Mouse (Mus musculus) hindbrain, embryonic 15.5 days (tissue): ENCODE results near the gene Mc3r. TPM values are rescaled to one million over a fixed set of nuclear protein-coding genes. Genes with fewer than 3 reads are reported as not detected.

Experiments used
- ATAC-seq: fragments of 200-750 bp; cut with Nextera tagmentation; 2 replicates; pipeline ENCODE4 v1.8.0; 2017; ENCODE audit warnings: low read depth, moderate number of reproducible peaks, moderate TSS enrichment; ENCODE audit not compliant: low FRiP score
- H3K27ac ChIP-seq: fragments of 300-500 bp; sonication (generic); replicated peaks from 2 replicates; pipeline ENCODE4 v1.5.1; 2015; ENCODE audit warnings: mild to moderate bottlenecking, inconsistent platforms
- H3K27me3 ChIP-seq: fragments of 300-500 bp; sonication (generic); 2 replicates; pipeline ENCODE4 v1.6.1; 2015; ENCODE audit warnings: control low read depth, inconsistent platforms
- H3K36me3 ChIP-seq: fragments of 300-500 bp; sonication (generic); 2 replicates; pipeline ENCODE4 v1.6.1; 2015; ENCODE audit warnings: control low read depth, inconsistent platforms
- H3K4me1 ChIP-seq: fragments of 300-500 bp; sonication (generic); replicated peaks from 2 replicates; pipeline ENCODE4 v1.6.1; 2015; ENCODE audit warnings: control low read depth, inconsistent platforms
- H3K4me2 ChIP-seq: fragments of 300-500 bp; sonication (generic); 2 replicates; pipeline ENCODE4 v1.6.1; 2015; ENCODE audit warnings: moderate library complexity, mild to moderate bottlenecking, inconsistent platforms
- H3K4me3 ChIP-seq: fragments of 300-500 bp; sonication (generic); 2 replicates; pipeline ENCODE4 v1.5.1; 2015; ENCODE audit warnings: mild to moderate bottlenecking, inconsistent platforms
- H3K9ac ChIP-seq: fragments of 300-500 bp; sonication (generic); 2 replicates; pipeline ENCODE4 v1.6.1; 2015; ENCODE audit warnings: inconsistent platforms
- H3K9me3 ChIP-seq: fragments of 300-500 bp; sonication (generic); 2 replicates; pipeline ENCODE4 v1.6.1; 2016; ENCODE audit warnings: control low read depth, inconsistent platforms
- WGBS: fragments of 180-500 bp; shearing (Covaris S2); methylation state at CpG from one replicate; pipeline ENCODE4 v1.1.7; 2015; 5-methylcytosine and 5-hydroxymethylcytosine counted together
- polyA plus RNA-seq: library from polyadenylated mRNA; unstranded; fragments of >200 nt; fragmentation: Nextera tagmentation; extraction: Ambion mirVana; gene quantifications from 2 replicates; pipeline ENCODE4 v1.2.1, GENCODE M21; 2015

The Mc3r gene
- polyA plus RNA-seq, 1 experiment from 2014 or later: 0.08 TPM

DNA sequence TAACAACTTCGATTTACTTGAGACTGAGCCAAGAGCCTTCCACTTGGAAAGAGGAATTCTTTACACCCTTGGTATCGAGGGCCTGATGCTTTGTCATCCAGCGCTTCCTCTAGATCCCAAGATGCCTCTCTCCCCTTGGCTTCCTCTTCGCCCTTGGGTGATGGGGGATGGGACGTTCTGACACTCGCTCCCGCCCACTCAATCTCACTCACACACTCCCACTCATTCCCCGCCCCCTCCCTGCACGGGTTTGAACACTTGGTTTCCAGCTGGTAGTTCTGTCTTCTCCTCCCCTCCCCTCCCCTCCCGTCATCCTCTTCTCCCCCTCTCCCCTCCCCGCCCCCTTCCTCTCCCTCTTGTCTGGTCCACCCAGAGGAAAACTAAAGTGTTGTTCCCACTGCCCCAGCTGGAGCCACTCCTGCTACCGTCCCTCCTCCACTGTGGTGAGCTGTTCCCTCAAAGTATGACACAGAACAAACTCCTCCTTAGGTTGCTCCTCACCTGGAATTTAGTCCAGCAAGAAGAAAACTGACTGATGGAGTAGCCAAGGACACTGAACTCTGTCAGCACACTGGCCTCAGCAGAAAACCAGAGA, 9.3 kb downstream of the Mc3r start:
- WGBS: 42% methylated on average over 12 of the region's 12 CpGs
- no peak for ATAC-seq
- H3K4me2 ChIP-seq: no peak overlapping the region
- H3K4me3 ChIP-seq: no peak overlapping the region
- H3K27ac ChIP-seq: no peak overlapping the region
- H3K9me3 ChIP-seq: no peaks in the 10 kb centered on the region
- H3K36me3 ChIP-seq: no peaks in the 10 kb centered on the region
- no peak overlapping the region for H3K9ac ChIP-seq
- no peaks in the 10 kb centered on the region for H3K27me3 ChIP-seq
- H3K4me1 ChIP-seq: 0 out of 2 replicates have a peak, but pooled peaks cover 3% of the 10 kb centered on the region

DNA sequence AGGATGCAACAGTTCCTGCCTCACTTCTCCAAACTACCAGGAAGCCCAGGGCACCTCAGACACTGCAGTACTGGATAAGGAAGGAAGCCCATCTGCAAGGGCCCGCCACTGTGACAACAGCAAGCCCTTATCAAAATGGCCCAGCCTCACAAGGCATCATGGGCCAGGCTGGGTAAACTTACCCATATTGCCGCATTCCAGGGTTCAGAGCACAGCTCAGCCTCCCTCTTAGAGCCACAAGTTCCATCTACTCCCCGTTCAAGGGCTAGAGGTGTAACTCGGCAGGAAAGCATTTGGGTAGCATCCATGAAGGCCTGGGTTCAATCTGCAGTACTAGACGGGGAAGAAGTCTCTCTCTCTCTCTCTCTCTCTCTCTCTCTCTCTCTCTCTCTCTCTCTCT, 11.8 kb downstream of the Mc3r start:
- Histone ChIP-seq H3K27ac (no peak overlapping the region), H3K27me3 (no peaks in the 10 kb centered on the region), H3K4me1 (0 out of 2 replicates have a peak, but pooled peaks cover 3% of the 10 kb centered on the region), H3K9ac (no peak overlapping the region), H3K9me3 (no peaks in the 10 kb centered on the region), H3K36me3 (no peaks in the 10 kb centered on the region), H3K4me2 (no peak overlapping the region), H3K4me3 (no peak overlapping the region)
- WGBS: 92% methylated on average over 5 of the region's 5 CpGs
- ATAC-seq: no peak

DNA sequence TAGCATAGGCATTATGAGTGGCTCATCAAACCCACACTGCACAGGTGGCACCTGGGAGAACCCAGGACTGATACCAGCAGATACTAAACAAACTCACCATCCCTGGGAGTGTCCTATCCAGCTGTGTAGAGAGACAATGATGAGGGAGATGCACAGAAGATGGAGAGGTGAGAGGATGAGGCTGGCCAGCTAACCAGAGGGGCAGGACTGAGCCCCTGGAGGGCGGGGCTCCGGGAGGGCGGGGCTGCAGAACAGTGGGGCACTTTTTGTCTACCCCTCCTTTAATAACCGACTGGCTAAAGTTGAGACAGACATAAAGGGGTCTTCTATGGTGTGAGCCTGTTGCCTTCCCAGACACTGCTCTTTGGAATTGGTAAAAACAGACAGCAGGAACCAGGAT, 13.1 kb downstream of the Mc3r start:
- 79% methylated on average over 4 of the region's 4 CpGs for WGBS
- no peak overlapping the region for H3K4me2 ChIP-seq
- no peak overlapping the region for H3K4me3 ChIP-seq
- H3K36me3 ChIP-seq: no peaks in the 10 kb centered on the region
- H3K9me3 ChIP-seq: no peaks in the 10 kb centered on the region
- H3K27ac ChIP-seq: no peak overlapping the region
- no peak for ATAC-seq
- no peak overlapping the region for H3K9ac ChIP-seq
- H3K27me3 ChIP-seq: no peaks in the 10 kb centered on the region
- 0 out of 2 replicates have a peak, but pooled peaks cover 2% of the 10 kb centered on the region for H3K4me1 ChIP-seq

DNA sequence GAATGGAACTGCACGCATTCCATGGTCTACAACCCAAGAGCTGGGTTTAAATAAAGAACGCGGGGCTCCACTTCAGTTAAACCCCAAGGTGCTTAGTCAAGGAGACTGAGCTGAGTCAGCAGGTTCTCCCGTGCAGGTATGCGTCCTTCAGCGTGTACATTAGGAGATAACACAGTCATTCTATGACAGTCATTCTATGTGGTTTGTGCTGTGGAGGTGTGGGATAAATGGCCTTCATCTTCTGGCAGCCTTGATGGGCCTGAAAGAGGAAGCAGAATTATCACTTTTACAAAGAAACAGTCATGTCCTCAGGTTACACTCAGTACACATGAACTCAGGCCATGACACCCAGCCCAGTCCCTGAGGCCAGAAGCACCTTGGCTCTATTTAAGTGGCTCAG, 14.9 kb downstream of the Mc3r start:
- Histone ChIP-seq H3K9ac (no peak overlapping the region), H3K36me3 (no peaks in the 10 kb centered on the region), H3K27ac (no peak overlapping the region), H3K4me2 (no peak overlapping the region), H3K4me1 (no peaks in the 10 kb centered on the region), H3K27me3 (no peaks in the 10 kb centered on the region), H3K9me3 (no peaks in the 10 kb centered on the region), H3K4me3 (no peak overlapping the region)
- 90% methylated on average over 6 of the region's 6 CpGs for WGBS
- no peak for ATAC-seq

DNA sequence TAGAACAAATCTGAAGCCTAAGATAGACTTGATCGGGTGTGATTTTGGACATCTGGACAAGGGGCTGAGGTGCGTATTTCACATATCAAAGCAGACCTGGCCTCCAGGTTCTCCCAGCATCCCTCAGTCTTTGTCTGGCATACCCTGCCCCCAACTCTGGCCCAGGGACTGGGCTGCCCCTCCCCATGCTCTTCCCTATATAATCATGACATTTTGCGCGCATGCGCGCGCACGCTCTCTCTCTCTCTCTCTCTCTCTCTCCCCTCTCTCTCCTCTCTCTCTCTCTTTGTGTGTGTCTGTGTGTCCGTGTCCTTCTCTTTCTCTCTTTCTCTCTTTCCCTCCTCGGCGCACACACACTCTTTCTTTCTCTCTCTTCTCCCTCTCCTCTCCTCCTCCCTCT, 21.6 kb downstream of the Mc3r start:
- H3K9me3 ChIP-seq: no peaks in the 10 kb centered on the region
- peaks cover 19% of the 10 kb centered on the region for H3K4me1 ChIP-seq
- no peaks in the 10 kb centered on the region for H3K36me3 ChIP-seq
- H3K4me3 ChIP-seq: no peak overlapping the region
- 69% methylated on average over 11 of the region's 11 CpGs for WGBS
- H3K27ac ChIP-seq: peak overlapping the region; percentile 62
- no peaks in the 10 kb centered on the region for H3K27me3 ChIP-seq
- no peak overlapping the region for H3K9ac ChIP-seq
- 0 out of 2 replicates have a peak, but pooled peaks have one; percentile 12 for ATAC-seq
- no peak overlapping the region for H3K4me2 ChIP-seq

DNA sequence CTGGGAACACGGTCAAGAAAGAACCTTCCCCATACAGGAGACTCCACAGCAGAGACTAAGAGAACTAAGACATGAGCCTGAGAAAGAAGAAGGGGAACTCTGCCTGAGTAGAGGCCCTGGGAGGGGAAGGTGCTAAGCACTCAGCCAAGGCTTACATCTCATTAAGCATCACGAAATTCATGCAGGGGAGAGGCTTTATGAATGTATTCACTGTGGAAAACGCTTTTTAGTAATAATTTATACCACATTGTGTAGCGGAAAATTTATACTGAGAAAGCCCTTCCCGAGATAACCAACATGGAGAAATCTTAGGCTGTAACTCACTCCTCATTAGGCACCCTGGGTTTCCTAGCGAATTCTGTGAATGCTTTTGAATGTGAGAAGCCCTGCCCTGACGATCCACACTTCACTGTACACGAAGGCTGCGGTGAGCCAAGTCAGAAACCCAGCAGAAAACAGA, 22.2 kb downstream of the Mc3r start:
- H3K4me2 ChIP-seq: no peak overlapping the region
- WGBS: 22% methylated on average over 9 of the region's 9 CpGs

GRCm38 (mm10) chr2:172270974-172271697, 22.8 kb downstream of the Mc3r start:
- Histone ChIP-seq H3K27ac (peak overlapping the region; percentile 62), H3K36me3 (no peaks in the 10 kb centered on the region), H3K4me2 (no peak overlapping the region), H3K4me1 (peaks cover 19% of the 10 kb centered on the region), H3K4me3 (no peak overlapping the region), H3K27me3 (no peaks in the 10 kb centered on the region), H3K9me3 (no peaks in the 10 kb centered on the region), H3K9ac (0 out of 2 replicates have a peak overlapping the region, but pooled peaks have one; percentile 5)
- ATAC-seq: peak; percentile 40; the same call in 1 of the 2 replicates
- WGBS: 49% methylated on average over 12 of the region's 12 CpGs

More for the DNA sequence above, 22.2 kb downstream of the Mc3r start:
- Histone ChIP-seq H3K4me3 (no peak overlapping the region), H3K9ac (no peak overlapping the region), H3K36me3 (no peaks in the 10 kb centered on the region), H3K9me3 (no peaks in the 10 kb centered on the region), H3K27me3 (no peaks in the 10 kb centered on the region), H3K4me1 (peaks cover 19% of the 10 kb centered on the region), H3K27ac (peak overlapping the region; percentile 62)
- peak; percentile 49; the same call in 1 of the 2 replicates for ATAC-seq

GRCm38 (mm10) chr2:172274662-172275061, 26.4 kb downstream of the Mc3r start:
- Histone ChIP-seq H3K4me2 (no peak overlapping the region), H3K36me3 (no peaks in the 10 kb centered on the region), H3K4me1 (peaks cover 19% of the 10 kb centered on the region), H3K27ac (no peak overlapping the region), H3K27me3 (no peaks in the 10 kb centered on the region), H3K9me3 (no peaks in the 10 kb centered on the region), H3K9ac (no peak overlapping the region), H3K4me3 (no peak overlapping the region)
- WGBS: 82% methylated on average over 8 of the region's 8 CpGs
- no peak for ATAC-seq

- Histone ChIP-seq H3K27me3 (no peaks in the 10 kb centered on the region), H3K4me3 (no peak overlapping the region), H3K27ac (no peak overlapping the region), H3K9ac (no peak overlapping the region), H3K9me3 (no peaks in the 10 kb centered on the region), H3K4me2 (no peak overlapping the region), H3K36me3 (no peaks in the 10 kb centered on the region), H3K4me1 (peaks cover 4% of the 10 kb centered on the region)
- ATAC-seq: no peak
- WGBS: 79% methylated on average over 5 of the region's 5 CpGs
Measured at GRCm38 (mm10) chr2:172276155-172276554, 27.9 kb downstream of the Mc3r start.

- Histone ChIP-seq H3K9ac (no peak overlapping the region), H3K27ac (no peak overlapping the region), H3K36me3 (no peaks in the 10 kb centered on the region), H3K4me2 (no peak overlapping the region), H3K4me1 (peaks cover 10% of the 10 kb centered on the region), H3K4me3 (no peak overlapping the region), H3K27me3 (no peaks in the 10 kb centered on the region), H3K9me3 (no peaks in the 10 kb centered on the region)
- ATAC-seq: no peak
- 79% methylated on average over 3 of the region's 3 CpGs for WGBS
Measured at GRCm38 (mm10) chr2:172278979-172279378, 30.7 kb downstream of the Mc3r start.

- no peak overlapping the region for H3K4me3 ChIP-seq
- H3K27ac ChIP-seq: peak overlapping the region; percentile 40
- no peak overlapping the region for H3K4me2 ChIP-seq
- no peak overlapping the region for H3K9ac ChIP-seq
- H3K27me3 ChIP-seq: no peaks in the 10 kb centered on the region
- H3K9me3 ChIP-seq: no peaks in the 10 kb centered on the region
- 43% methylated on average over 19 of the region's 19 CpGs for WGBS
- H3K4me1 ChIP-seq: peaks cover 10% of the 10 kb centered on the region
- H3K36me3 ChIP-seq: no peaks in the 10 kb centered on the region
- peak; percentile 82 for ATAC-seq
Measured at GRCm38 (mm10) chr2:172282071-172282710, 33.9 kb downstream of the Mc3r start.

DNA sequence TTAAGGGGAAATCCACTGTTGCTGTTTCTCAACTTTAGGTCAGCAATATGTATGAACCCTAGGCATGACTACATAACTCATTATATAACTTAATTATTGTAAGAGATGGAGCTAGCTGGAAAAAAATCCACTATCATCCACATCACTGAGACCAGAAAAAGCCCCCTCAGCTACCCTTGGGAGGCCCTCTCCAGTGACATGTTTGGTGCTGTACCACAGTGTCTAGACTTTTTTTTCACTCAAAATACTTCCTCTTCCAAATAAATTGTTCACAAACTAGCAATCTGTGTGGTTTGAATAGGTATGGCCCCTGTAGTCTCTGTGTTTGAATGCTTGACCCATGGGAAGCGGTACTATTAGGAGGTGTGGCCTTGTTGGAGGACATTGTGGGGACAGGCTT, 39.4 kb downstream of the Mc3r start:
- H3K9me3 ChIP-seq: no peaks in the 10 kb centered on the region
- 91% methylated on average over 1 of the region's 1 CpGs for WGBS
- no peak overlapping the region for H3K9ac ChIP-seq
- no peak for ATAC-seq
- no peaks in the 10 kb centered on the region for H3K27me3 ChIP-seq
- H3K36me3 ChIP-seq: no peaks in the 10 kb centered on the region
- H3K27ac ChIP-seq: no peak overlapping the region
- H3K4me1 ChIP-seq: peaks cover 4% of the 10 kb centered on the region
- H3K4me2 ChIP-seq: no peak overlapping the region
- H3K4me3 ChIP-seq: no peak overlapping the region
